Mouse (Mus musculus) urinary bladder, postnatal 4 days (tissue): ENCODE results near the gene Ninj2.

ENCODE experiments used
- DNase-seq, 2 experiments: peaks; one replicate each; pipeline ENCODE4 v3.0.0; 2021 to 2022; ENCODE audit warnings: low spot score in 2 of 2

The Ninj2 gene

DNA sequence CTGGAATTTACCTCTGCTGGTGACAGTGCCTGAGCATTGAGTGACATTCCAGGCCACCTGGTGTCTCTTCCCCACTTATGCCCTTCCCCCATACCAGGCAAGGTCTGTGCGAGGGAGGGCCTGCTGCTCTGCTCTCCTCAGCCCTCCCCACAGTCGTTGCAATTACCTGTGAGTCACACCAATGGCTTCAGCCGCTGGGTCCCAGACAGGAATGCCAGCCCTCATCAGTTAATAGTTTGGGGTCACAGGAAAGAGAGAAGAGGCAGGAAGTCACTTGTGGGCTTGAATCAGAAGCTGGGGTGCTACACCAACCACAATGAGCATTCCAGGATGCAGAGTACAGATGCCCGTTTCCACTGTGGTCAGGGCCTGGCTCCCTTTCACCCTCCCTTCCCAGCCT lies 41.6 kb downstream of the Ninj2 start:
- DNase-seq: no peak

- DNase-seq: no peak
These were observed 52.3 kb downstream of the Ninj2 start for GRCm38 (mm10) chr6:120145439-120145838.

- no peak for DNase-seq
These were observed 53.5 kb downstream of the Ninj2 start for GRCm38 (mm10) chr6:120146676-120147075.

- DNase-seq: no peak
These were observed 54.3 kb downstream of the Ninj2 start for GRCm38 (mm10) chr6:120147411-120147810.

GRCm38 (mm10) chr6:120148716-120149392 lies 55.7 kb downstream of the Ninj2 start:
- no peak for DNase-seq

DNA sequence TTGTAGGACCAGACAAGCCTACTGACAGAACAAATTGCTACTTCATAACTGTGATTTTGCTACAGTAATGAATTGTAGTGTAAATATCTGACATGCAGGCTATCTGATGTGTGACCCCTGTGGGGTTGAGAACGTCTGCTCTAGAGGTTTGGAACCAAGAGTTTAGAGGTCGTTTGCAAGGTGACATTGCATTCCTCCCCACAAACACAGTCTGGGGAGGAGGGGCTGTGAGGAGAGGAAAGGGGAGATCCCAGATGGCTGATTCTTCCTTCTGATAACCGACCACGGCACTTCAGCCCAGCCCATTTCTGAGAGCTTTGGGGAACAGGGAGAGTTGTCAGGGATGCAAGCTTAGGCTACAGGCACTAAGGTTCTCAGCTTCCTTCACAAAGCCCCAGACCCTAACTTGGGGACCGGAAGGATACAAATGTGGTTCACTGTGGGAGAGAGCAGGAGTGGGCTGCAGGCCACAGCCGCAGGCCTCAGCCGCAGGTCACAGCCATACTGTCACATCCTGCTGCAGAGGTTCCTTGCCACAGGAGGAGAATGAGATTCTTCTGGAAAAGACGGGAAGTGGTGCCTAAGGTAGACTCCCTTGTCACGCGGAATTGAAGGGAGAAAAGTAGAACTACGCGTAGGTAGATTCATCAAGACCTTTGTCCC lies 56.4 kb downstream of the Ninj2 start:
- DNase-seq: no peak

GRCm38 (mm10) chr6:120150206-120150605 lies 57.1 kb downstream of the Ninj2 start:
- DNase-seq: no peak

DNA sequence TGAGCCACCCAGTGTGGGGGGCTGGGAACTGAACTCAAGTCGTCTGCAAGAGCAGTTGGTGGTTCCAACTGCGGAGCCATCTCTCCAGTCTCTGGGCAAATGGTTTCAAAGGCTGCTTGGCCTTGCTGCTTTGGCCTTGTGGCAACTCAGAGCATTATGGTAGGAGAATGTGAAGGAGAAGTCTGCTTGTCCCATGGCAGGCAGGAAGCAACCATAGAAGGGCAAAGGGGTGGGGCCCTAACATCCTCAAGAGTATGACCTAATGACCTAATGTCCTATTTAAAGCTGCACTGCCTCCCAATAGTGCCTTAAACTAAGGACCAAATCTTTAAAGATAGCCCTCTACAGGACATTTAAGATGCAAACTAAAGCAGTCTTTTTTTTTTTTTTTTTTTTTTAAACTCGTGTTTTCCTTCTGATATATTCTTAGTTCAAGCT lies 58.5 kb downstream of the Ninj2 start:
- DNase-seq: no peak

DNA sequence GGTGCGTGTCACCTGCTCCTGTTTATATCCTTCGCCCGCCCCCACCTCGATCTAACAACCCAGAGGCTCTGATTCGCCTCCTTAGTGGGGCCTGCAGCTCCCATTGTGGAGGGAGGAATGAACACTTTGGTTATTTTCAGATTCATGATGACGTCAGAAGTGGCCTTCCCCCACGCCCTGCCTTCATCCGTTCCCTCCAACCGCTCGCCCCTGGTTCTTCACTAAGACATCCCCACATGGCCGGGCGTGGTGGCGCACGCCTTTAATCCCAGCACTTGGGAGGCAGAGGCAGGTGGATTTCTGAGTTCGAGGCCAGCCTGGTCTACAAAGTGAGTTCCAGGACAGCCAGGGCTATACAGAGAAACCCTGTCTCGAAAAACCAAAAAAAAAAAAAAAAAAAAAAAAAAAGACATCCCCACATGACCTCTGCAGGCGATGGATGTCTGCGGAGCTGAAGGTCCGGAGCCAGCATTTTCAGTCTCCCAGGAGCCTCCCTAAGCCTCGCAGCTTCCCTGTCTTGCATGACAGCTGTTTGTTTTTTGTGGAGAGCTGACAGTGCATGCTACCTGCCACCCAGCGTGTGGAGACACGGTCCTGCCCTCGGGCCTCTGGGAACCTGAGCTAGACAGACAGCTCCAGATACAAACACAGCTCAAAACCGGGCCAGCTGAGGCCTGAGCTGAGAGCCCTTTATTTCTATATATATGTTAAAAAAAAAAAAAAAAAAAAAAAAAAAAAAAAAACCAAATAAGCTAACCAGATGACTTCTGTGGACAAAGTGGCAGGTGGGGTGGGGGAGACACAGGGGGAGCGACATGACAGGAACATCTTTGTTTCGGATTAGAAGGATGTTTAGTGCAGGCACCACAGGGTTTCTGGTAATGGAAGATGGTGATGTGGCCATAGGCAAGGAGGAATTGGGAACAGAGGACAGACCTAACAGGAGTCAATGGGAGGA lies 59.9 kb downstream of the Ninj2 start:
- no peak for DNase-seq

GRCm38 (mm10) chr6:120154526-120155309 lies 61.6 kb downstream of the Ninj2 start:
- DNase-seq: no peak

GRCm38 (mm10) chr6:120155510-120155909 lies 62.4 kb downstream of the Ninj2 start:
- no peak for DNase-seq

DNA sequence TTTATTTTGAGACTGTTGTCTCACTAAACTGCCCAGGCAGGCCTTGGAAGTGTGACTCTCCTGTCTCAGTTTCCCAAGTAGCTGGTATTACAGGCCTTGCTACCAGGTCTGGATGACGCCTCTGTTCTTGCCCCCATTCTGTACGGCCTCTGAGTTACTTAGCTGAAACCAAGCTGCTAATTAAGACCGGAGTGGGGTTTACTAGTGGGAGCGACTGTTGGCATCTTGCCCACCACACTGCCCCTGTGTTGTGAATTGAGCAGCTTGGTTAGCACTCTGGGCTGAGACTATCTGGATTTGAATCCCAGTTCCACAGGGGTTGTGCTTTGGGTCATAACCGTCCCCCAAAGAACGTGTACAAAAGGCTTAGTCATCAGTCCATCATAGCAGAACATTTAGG lies 64.3 kb downstream of the Ninj2 start:
- DNase-seq: no peak

DNA sequence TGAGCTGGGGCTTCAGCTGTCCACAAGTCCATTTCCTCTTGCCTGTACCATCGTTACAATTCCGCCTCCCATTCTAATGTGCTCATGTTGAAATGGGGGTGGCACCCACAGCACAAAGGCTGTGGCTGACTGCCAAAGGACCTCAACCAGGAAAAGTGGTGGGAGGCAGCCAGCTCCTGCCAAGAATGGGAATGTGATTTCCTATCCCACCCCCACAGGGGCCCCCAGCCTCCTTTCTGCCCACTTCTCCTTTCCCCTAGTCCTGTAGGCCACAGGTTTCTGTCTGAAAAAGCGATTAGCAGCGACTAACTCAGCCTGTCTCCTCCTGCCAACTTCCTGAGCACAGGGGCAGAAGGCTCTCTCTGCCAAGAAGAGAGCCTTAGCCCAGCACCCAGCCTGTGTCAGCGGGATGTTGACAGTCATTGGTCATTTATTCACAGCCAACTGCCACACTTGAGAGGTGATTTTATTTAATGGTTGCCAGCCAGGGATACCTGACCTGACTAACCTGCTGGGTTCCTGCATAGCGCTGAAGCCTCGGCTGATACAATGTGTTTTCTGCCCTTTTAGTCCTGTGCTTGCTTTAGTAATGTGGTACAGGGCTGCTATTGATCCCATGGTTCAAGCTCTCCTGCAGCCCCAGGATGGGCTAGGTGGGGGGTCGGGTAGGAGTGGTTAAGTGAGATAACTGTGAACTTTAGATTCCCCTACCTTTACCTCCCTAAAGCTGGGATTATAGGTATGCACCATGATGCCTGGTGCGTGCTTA lies 66.2 kb downstream of the Ninj2 start:
- peak in 1 of 2 experiments; percentile 49 for DNase-seq

GRCm38 (mm10) chr6:120162928-120163327 lies 69.8 kb downstream of the Ninj2 start:
- DNase-seq: no peak

GRCm38 (mm10) chr6:120164765-120165164 lies 71.6 kb downstream of the Ninj2 start:
- no peak for DNase-seq

- DNase-seq: no peak
These were observed 74.4 kb downstream of the Ninj2 start for GRCm38 (mm10) chr6:120167574-120167973.

DNA sequence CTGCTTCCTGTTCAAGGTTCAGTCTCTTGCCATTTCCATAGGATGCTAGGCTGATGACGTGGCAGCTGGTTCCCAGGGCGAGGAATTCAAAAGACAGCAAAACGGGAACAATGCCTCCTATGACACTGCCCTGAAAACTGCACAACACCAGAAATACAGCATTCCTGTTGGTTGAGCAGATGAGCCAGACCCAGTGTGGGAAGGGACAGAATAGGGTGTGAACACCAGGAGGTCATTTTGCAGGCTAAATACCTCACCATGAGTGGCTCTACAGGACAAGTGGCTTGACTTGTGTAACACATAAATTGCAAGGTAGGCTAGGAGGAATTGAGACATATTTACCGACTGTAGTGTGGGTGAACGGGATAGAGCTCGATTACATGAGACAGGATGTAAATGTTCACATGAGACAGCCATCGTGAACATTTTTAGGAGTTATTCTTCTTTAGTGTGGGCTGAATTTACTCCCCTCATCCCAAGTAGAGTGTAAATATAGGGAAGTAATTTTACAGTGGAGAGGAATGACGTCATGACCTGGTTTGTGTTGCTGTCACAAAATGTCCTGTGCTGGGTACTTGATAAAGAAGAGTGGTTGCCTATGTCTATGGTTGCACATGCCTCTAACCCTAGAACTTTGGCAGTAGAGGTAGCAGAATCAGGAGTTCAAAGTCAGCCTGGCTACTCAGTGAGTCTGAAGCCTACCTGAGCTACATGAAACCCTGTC lies 79.3 kb downstream of the Ninj2 start:
- no peak for DNase-seq

DNA sequence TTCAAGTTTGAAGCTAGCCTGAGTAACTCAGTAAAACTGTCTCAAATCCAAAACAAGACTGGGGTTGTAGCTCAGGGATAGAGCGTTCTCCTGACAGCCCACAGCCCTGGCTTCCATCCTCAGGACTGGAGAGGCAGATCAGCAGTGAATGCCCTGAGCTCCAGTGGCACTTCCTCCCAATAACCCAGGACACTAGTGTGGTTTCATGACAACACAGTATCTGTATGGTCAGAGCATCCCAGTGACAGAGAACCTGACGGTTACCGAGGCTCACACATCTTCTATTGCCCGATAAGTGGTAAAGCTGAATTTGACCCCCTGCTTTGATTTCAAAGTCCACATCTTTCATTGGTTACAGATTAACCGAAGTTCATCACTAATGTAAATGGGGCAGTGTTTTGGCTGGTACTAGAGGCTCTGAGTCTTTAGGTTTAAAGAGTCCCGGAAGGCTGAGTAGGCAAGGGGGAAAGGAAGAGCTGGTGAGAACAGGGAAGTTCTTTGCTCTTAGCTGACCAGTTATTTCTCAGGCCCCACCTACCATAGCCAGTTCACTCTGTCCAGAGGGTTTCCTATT lies 81.0 kb downstream of the Ninj2 start:
- DNase-seq: no peak

DNA sequence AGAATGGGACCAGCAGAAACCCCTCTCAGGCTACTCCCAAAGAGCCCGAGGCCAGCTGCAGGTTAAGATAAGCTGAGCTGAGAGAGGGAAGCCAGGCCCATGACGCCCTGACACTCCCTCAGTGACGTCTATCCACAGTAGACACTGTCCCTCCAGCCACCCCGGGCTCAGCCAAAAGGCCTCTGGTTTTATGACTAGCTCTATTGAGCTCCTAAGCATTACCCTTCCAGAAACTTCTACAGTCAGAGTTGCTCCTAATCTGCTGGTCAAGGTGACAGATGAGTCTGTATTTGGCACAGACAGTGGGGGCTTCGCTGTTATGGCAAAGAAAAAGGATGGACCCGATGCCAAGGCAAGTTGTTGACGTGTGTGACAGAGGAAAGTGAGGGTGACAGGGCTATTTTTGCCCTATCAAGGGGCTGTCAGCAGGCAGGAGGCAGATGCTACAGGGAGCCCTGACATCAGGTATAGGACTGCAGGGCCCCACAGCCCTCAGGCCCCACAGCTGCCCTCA lies 81.5 kb downstream of the Ninj2 start:
- DNase-seq: peak in 1 of 2 experiments; percentile 35

GRCm38 (mm10) chr6:120175650-120176049 lies 82.5 kb downstream of the Ninj2 start:
- no peak for DNase-seq
